Mouse (Mus musculus) adrenal gland, adult 8-10 months (tissue): ENCODE measurements around the gene Galr2. TPM values are rescaled to one million over a fixed set of nuclear protein-coding genes. Genes with fewer than 3 reads are reported as not detected.

Experiments
- DNase-seq: peaks from one replicate; pipeline ENCODE4 v3.0.0; 2022
- total RNA-seq, 4 experiments: library from RNA; stranded (reverse); gene quantifications; 2 replicates each; pipeline ENCODE4 v1.2.4; 2022

Galr2 gene
- total RNA-seq, 4 experiments from 2014 or later, result 0.12 to 0.28 (median 0.13) TPM; not detected in 1

DNA sequence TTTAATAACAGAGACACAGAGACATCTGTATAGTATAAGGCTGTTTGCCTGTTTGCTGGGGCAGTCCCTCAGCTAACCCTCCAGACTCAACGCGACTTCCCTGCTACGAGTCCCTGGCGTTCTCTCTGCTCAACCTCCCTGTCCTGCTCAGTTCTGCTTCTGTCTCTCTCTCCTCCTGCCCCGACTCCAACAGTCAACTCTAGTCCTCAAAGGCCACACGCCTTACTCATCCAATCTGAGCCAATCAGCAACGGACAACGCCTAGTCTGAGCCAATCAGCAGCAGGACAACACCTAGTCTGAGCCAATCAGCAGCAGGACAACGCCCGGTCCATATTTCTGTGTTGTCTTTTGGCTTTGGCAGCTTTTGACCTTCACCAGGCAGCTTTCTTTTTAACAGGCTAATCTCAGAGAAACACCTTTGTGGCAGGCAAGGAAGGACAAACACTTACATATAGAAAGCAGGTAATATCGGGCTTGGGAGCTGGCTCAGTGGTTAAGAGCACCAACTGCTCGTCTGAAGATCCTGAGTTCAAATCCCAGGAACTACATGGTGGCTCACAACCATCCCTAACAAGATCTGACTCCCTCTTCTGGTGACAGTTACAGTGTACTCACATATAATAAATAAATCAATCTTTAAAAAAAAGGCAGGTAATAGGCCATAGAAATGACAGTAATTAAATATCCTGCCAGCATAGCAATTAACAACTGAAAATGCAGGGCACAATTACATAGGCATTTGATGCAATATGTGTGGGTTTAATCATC lies 27.2 kb downstream of the Galr2 start:
- DNase-seq, result no peak

DNA sequence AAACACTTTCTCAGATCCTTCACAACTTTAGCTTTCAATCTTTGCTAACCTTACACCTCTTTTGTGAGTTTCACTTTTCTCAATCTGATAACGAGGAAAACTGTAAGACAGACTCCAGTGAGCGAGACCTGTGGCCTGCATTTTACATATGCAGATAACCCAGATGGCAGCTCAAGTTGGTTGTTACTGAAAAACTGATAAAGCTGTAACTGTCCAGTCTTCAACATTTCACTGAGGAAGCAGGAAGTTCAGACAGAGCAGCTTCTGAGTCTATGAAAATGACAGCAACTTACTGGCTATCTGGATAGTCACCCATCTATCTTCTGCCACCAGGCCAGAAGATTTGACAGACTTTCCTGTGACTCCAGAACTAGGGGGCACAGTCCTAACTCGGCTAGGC lies 28.9 kb downstream of the Galr2 start:
- no peak for DNase-seq

GRCm38 (mm10) chr11:116311169-116311568 lies 30.4 kb downstream of the Galr2 start:
- no peak for DNase-seq

GRCm38 (mm10) chr11:116312359-116312758 lies 31.6 kb downstream of the Galr2 start:
- no peak for DNase-seq

DNA sequence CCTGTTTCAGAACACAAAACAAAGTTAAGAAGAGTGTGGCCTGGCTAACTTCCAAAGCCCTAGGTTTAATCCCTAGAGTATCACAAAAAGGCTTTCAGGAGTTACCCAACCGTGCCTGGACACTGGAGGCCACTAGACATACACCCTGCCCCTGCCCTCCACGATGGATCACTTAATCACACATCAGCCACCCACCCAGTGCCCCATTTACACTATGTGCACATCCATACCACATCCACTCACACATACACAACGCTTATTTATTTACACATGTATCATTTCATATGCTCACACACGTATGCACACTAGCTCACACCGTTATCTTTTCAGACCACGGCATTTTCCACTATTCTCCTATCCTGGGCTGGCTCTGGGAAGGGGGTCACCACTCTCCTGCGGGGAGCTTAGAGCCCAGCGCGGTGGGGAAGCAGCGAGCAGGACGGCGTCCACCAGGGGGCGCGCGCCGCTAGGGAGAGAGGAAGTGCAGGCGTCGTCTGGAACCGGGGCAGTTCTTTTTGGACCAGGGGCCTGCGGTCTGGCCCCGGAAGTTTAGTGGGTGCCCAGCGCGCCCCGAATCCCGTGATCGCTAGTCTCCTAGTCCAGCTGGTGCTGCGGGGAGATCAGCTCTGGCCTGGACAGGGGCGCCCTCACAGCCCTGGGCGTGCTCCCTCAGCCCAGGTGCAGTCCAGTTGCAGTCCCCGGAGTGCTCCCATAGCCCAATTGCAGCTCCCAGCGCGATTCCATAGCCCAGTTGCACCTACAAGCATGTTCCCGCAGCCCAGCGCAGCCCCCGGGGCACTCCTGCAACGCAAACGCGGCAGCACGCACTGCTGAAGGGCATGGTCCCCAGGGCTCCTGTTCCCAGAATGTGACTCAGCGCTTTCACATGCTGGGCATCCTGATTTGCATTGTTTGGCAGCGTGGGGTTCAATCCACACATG lies 38.2 kb downstream of the Galr2 start:
- peak; percentile 66 for DNase-seq

DNA sequence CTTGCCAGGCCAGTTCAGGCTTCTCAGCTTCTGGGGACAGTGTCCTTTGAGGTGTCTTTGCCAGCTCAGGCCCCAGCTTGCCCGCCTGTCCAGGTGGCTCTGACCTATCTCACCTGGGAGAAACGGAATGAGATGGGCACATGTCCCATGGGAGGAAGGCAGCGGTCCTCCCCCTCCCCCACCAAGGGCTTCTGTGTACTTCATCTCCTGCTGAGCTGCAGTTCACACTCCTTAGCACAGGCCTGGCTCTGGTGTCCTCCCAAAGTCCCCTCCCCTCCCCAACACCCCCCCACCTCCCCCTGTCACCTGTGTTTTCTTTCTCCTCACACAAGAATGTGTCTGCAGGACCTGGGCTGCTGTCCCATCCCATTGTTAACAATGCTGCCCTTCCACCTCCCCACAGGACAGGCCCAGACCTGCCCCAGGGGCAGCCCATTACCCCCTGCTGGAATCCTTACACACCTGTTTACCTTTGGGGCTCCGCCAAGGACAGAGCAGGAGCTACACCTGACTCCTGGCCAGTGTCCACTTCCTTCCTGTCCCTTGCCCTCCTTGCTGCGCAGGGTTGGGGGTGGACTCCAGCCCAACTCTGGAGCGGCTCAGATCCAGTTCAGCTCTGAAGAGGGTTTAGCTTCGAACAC lies 46.3 kb downstream of the Galr2 start:
- DNase-seq, result no peak

DNA sequence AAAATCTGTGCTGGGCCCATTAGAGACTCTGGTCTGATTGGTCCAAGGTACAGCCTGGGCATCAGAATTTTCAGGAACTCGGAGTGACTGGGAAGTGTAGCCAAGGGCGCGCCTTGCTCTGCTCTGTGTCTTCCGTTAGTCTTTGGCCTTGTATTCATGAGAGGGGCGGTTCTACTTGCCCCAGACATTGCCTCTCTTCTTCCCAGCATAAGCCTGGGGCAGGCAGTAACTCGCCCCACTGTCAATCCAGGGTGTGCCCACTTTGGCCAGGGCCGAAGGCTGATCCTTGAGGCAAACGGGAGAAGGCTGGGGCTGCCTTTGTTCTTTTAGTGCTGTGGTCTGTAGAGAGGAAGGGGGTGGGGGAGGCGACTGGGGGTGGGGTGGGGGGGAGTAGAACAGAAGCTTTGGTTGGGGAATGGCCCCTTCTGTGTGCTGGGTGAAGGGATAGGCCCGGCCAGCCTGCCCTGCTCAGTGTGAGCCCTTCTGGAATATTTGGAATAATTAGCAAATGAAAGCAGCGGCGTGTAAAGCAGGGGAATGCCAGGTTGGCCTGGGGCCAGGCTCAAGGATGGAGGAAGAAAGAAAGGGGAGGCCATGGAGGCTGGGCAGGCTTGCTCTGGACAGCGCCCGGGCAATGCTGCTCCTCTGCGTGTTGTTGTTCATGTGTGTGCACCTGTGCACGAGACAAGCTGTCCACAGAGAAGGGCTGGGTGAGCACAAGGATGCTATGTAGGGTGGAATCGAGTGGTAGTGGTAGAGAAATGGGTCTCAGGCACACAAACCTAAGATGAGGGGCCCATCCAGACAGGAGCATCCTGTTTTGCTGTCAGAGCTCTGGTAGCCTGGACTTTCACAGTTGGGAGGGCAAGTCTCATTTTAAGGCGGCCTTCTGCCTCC lies 48.8 kb downstream of the Galr2 start:
- no peak for DNase-seq

DNA sequence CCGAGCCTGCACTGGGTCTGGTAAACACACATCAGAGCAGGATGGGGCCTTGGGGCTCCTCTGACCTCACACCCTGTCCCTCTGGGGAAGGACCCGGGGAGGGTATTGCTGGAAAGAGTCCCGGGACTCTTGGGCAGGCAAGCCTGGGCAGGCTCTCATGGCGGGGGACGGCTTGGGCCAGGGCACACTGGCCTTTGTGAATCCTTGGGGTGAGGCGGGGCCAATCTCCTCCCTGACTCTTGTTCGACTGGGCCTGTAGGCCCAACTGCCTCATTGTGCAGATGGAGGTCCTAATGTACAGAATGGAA lies 49.4 kb downstream of the Galr2 start:
- DNase-seq, result no peak

DNA sequence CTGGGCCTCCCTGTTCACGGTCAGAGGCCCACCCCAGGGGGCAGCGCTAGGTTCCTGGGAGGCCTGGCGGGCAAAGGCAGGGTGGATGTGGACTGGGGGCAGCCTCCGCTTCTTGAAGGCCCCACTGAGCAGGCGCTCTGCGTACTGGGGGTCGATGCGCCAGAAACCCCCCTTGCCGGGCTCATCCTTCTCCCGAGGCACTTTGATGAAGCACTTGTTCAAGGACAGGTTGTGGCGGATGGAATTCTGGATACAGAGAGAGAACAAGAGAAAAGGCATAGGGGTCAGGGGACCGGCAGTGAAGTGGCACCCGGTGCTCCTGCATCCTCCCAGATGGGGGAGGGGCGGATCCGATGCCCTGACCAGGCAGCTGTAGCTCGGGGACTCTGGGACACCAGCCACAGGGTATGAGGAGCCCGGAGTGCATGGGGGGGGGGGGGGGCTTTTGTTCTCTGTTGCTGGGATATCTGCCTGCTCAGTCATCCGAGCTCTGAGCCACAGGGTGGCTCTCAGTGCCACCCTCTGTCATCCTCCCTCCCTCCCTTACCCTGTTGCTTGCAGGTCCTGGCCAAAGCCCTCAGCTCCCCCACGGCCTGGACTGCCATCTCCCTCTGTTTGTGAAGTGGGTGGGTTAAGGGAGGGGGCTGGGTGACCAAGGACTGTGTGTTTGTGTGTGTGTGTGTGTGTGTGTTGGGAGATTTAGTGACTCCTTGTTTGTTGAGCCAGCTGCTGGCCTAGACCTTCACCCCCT lies 51.7 kb downstream of the Galr2 start:
- DNase-seq, result no peak

DNA sequence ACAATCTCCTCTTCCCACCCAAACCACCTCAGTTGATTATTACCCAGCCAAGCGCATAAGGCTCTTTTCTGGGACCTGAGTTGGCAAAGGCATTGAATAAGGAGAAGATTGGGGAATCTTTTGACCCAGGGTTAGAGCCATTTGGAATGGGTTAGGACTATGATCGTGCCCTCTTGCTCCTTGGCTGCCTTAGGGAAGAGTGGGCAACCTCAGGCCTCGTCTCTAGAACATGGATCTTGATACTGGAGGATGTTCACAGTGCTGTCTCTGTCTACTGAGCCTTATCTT lies 52.2 kb downstream of the Galr2 start:
- no peak for DNase-seq

Other genes with a start within 250 kb of the Galr2 start
- 1 to 10 TPM in 3 of 4 experiments, under 1 TPM in 1; 0.75 to 1.6 (median 1.4) TPM for gene Unc13d, start 203.0 kb upstream of the Galr2 start, total RNA-seq
- 100 to 1,000 TPM; 194 to 199 (median 196) TPM for gene Wbp2, start 193.9 kb upstream of the Galr2 start, total RNA-seq
- 10 to 100 TPM; 11.1 to 20.4 (median 16.4) TPM for gene Trim47, start 153.7 kb upstream of the Galr2 start, total RNA-seq
- gene Trim65, start 149.8 kb upstream of the Galr2 start, total RNA-seq, result 10 to 100 TPM in 3 of 4 experiments, 1 to 10 TPM in 1; 9.6 to 13.7 (median 13.1) TPM
- gene Mrpl38, start 142.1 kb upstream of the Galr2 start, total RNA-seq, result 100 to 1,000 TPM in 3 of 4 experiments, 10 to 100 TPM in 1; 97.5 to 112 (median 107) TPM
- 10 to 100 TPM; 47.7 to 69.4 (median 52.4) TPM for gene Fbf1, start 112.8 kb upstream of the Galr2 start, total RNA-seq
- gene Ten1, start 82.1 kb upstream of the Galr2 start, total RNA-seq, result 10 to 100 TPM; 20.4 to 26.3 (median 23.6) TPM
- 100 to 1,000 TPM; 158 to 197 (median 185) TPM for gene Acox1, start 81.9 kb upstream of the Galr2 start, total RNA-seq
- 1 to 10 TPM; 1.0 to 2.4 (median 2.1) TPM for gene Evpl, start 42.9 kb upstream of the Galr2 start, total RNA-seq
- gene Srp68, start 6.7 kb upstream of the Galr2 start, total RNA-seq, result 10 to 100 TPM; 75.4 to 88.7 (median 83.0) TPM
- gene Exoc7, start 26.3 kb downstream of the Galr2 start, total RNA-seq, result 10 to 100 TPM; 61.0 to 83.9 (median 72.6) TPM
- under 1 TPM in 2 of 4 experiments, not detected in 2; 0.09 to 0.21 TPM for gene Foxj1, start 54.5 kb downstream of the Galr2 start, total RNA-seq
- gene Rnf157, start 132.1 kb downstream of the Galr2 start, total RNA-seq, result 10 to 100 TPM in 2 of 4 experiments, 1 to 10 TPM in 2; 4.8 to 16.9 (median 9.3) TPM
- 10 to 100 TPM; 26.1 to 36.2 (median 29.8) TPM for gene Ubald2, start 153.2 kb downstream of the Galr2 start, total RNA-seq
- under 1 TPM in 1 of 4 experiments, not detected in 3; 0.11 TPM for gene Qrich2, start 185.3 kb downstream of the Galr2 start, total RNA-seq
- gene Prpsap1, start 213.3 kb downstream of the Galr2 start, total RNA-seq, result 100 to 1,000 TPM; 104 to 122 (median 111) TPM
- gene Sphk1, start 250.0 kb downstream of the Galr2 start, total RNA-seq, result 1 to 10 TPM; 3.0 to 4.7 (median 3.5) TPM